Mouse (Mus musculus) midbrain, embryonic 14.5 days (tissue): ENCODE results near the gene Cdc5l. TPM values are rescaled to one million over a fixed set of nuclear protein-coding genes. Genes with fewer than 3 reads are reported as not detected.

Experiments used
- ATAC-seq: fragments of 200-750 bp; cut with Nextera tagmentation; 2 replicates; pipeline ENCODE4 v1.8.0; 2017; ENCODE audit warnings: moderate number of reproducible peaks, moderate library complexity; ENCODE audit not compliant: low FRiP score, low TSS enrichment
- DNase-seq: peaks from one replicate; pipeline ENCODE4 v3.0.0-alpha.2; 2015
- H3K27ac ChIP-seq: fragments of 300-500 bp; sonication (generic); replicated peaks from 2 replicates; pipeline ENCODE4 v1.5.1; 2014; ENCODE audit warnings: mild to moderate bottlenecking, low read depth, low read length, moderate library complexity
- H3K27me3 ChIP-seq: fragments of 300-500 bp; sonication (generic); 2 replicates; pipeline ENCODE4 v1.6.1; 2014; ENCODE audit warnings: low read length, control low read depth, mixed read lengths; ENCODE audit not compliant: control insufficient read depth, insufficient read depth
- H3K36me3 ChIP-seq: fragments of 300-500 bp; sonication (generic); 2 replicates; pipeline ENCODE4 v1.6.1; 2014; ENCODE audit warnings: low read length, control low read depth; ENCODE audit not compliant: control insufficient read depth, insufficient read depth
- H3K4me1 ChIP-seq: fragments of 300-500 bp; sonication (generic); 2 replicates; pipeline ENCODE4 v1.6.1; 2014; ENCODE audit warnings: mild to moderate bottlenecking, antibody characterized with exemption, low read length, control low read depth; ENCODE audit not compliant: control insufficient read depth, insufficient read depth
- H3K4me2 ChIP-seq: fragments of 300-500 bp; sonication (generic); 2 replicates; pipeline ENCODE4 v1.6.1; 2014; ENCODE audit warnings: mild to moderate bottlenecking, low read length, moderate library complexity
- H3K4me3 ChIP-seq: fragments of 300-500 bp; sonication (generic); replicated peaks from 2 replicates; pipeline ENCODE4 v1.5.1; 2014; ENCODE audit warnings: low read depth, low read length
- H3K9ac ChIP-seq: fragments of 300-500 bp; sonication (generic); replicated peaks from 2 replicates; pipeline ENCODE4 v1.6.1; 2014; ENCODE audit warnings: mild to moderate bottlenecking, low read length, moderate library complexity
- H3K9me3 ChIP-seq: fragments of 300-500 bp; sonication (generic); 2 replicates; pipeline ENCODE4 v1.6.1; 2016; ENCODE audit warnings: low read length, control low read depth, mixed read lengths; ENCODE audit not compliant: control insufficient read depth
- whole genome bisulfite sequencing: fragments of 180-500 bp; shearing (Covaris S2); extraction: QIAGEN DNeasy Blood & Tissue Kit; methylation state at CpG from one replicate; pipeline ENCODE4 v1.1.7; 2014; 5-methylcytosine and 5-hydroxymethylcytosine counted together
- polyA plus RNA-seq: library from polyadenylated mRNA; unstranded; fragments of >200 nt; fragmentation: Nextera tagmentation; extraction: Ambion mirVana; gene quantifications from 2 replicates; pipeline ENCODE4 v1.2.1, GENCODE M21; 2014

Gene Cdc5l
- polyA plus RNA-seq, 1 experiment from 2014 or later = 69.9 TPM

DNA sequence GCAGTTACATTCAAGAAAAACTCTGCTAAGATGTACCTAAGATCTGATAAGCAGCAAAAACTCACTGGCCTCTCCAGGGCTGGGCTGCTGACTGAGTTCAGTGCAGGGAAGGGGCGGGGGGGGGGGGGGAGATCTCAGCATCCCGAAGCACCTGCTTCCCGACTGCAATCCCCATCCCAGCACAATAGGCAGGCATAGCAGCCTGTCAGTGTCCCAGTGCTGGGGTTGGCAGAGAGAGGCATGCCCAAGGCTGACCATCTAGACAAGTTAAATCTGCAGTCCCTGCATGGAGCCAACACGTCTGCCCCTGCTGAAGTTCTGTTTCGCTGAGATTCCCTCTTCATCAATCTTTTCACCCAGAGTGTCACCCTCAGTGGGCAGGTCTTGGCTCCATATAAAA is 63.0 kb downstream of the Cdc5l start:
- WGBS = 47% methylated on average over 5 of the region's 5 CpGs
- Histone ChIP-seq H3K4me3 (no peak overlapping the region), H3K9me3 (no peaks in the 10 kb centered on the region), H3K27me3 (no peaks in the 10 kb centered on the region), H3K36me3 (no peaks in the 10 kb centered on the region), H3K4me1 (no peaks in the 10 kb centered on the region), H3K9ac (no peak overlapping the region), H3K4me2 (no peak overlapping the region), H3K27ac (no peak overlapping the region)
- peak; percentile 23 for DNase-seq
- ATAC-seq = 0 out of 2 replicates have a peak, but pooled peaks have one; percentile 21

DNA sequence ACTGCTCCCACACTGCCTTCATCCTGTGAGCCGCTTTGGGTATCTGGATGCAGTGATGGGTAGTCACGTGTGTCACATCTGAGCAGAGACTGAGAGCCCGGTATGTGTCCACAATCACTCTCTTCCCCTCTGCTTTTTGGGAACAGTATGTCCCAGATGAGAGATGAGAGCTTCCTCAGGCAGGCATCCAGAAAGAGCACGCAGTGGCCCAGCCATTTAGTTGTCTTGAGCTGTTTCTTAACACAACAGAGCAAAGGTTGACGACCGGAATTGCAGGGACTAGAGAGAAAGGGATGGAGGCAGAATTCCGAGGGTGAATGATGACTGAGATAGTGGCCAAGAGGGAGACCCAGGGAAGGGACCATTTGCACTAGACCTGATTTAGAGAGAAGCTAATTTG is 68.7 kb downstream of the Cdc5l start:
- 78% methylated on average over 7 of the region's 7 CpGs for WGBS
- Histone ChIP-seq H3K4me2 (no peak overlapping the region), H3K27me3 (no peaks in the 10 kb centered on the region), H3K9me3 (no peaks in the 10 kb centered on the region), H3K4me3 (no peak overlapping the region), H3K4me1 (no peaks in the 10 kb centered on the region), H3K9ac (no peak overlapping the region), H3K27ac (no peak overlapping the region), H3K36me3 (no peaks in the 10 kb centered on the region)
- DNase-seq (no peak), ATAC-seq (no peak)

DNA sequence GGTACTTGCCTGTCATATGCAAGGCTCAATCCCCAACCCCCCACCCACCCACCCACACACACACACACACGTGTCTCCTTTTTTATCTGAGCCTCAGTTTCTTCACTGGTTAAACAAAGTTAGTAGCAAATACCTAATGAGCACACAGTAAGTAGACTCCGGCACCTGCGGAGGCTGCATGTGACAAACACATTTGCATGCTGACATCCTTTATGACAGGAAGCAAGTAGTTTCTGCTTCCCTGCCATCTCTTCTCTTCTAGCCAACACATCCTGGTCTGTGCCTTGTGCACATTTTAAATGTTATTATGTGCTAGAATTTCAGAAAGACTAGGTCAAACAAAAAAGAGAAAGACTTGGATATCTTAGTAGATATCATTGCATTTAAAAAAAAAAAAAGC is 72.6 kb downstream of the Cdc5l start:
- Histone ChIP-seq H3K9me3 (no peaks in the 10 kb centered on the region), H3K9ac (no peak overlapping the region), H3K4me2 (no peak overlapping the region), H3K27me3 (no peaks in the 10 kb centered on the region), H3K4me3 (no peak overlapping the region), H3K27ac (no peak overlapping the region), H3K4me1 (no peaks in the 10 kb centered on the region), H3K36me3 (no peaks in the 10 kb centered on the region)
- 92% methylated on average over 3 of the region's 3 CpGs for WGBS
- ATAC-seq (no peak), DNase-seq (no peak)

DNA sequence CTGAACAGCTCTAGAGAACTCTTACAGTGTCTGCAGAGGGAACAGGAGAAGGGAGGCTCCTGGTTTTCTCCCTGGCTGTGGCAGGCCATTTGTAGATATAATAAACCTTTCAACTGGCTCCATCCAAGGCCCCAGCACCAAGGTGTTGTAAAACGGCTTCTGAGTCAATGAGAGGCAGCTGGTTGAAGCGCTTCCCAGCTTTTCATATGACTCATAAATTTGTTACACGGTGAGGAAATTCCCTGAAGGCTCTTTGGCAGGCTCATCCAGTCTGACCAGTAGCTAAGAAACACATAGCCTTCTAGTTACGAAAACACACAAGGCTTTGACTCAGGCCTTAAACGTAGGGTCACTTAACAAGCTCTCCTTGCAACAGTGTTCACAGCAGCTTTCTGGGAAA is 74.1 kb downstream of the Cdc5l start:
- Histone ChIP-seq H3K27ac (no peak overlapping the region), H3K9ac (no peak overlapping the region), H3K4me1 (no peaks in the 10 kb centered on the region), H3K9me3 (no peaks in the 10 kb centered on the region), H3K36me3 (no peaks in the 10 kb centered on the region), H3K4me3 (no peak overlapping the region), H3K4me2 (no peak overlapping the region), H3K27me3 (no peaks in the 10 kb centered on the region)
- ATAC-seq (no peak), DNase-seq (no peak)
- WGBS = 80% methylated on average over 5 of the region's 5 CpGs

DNA sequence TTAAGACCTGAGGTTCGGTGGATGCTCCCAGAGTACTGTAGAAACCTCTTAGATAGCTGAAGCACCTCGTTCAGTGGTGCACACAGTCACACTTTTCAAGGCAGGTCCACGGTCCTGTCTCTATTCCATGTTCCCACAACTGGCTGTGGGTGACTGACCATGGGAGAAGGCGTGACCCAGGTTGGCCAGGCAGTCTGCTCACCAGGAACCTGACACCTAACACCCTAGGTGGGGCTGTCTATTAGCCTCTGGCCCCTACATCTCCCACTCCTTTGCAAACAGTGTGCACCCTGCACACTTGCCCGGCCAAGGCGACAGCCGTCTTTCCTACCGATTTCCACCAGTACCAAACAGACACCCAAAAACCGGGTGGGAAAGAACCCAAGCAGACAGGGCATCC is 77.1 kb downstream of the Cdc5l start:
- no peak overlapping the region for H3K9ac ChIP-seq
- H3K4me1 ChIP-seq = no peaks in the 10 kb centered on the region
- H3K27ac ChIP-seq = no peak overlapping the region
- H3K36me3 ChIP-seq = no peaks in the 10 kb centered on the region
- DNase-seq = no peak
- no peaks in the 10 kb centered on the region for H3K27me3 ChIP-seq
- H3K4me2 ChIP-seq = no peak overlapping the region
- H3K9me3 ChIP-seq = no peaks in the 10 kb centered on the region
- H3K4me3 ChIP-seq = no peak overlapping the region
- WGBS = 80% methylated on average over 9 of the region's 9 CpGs
- ATAC-seq = no peak

DNA sequence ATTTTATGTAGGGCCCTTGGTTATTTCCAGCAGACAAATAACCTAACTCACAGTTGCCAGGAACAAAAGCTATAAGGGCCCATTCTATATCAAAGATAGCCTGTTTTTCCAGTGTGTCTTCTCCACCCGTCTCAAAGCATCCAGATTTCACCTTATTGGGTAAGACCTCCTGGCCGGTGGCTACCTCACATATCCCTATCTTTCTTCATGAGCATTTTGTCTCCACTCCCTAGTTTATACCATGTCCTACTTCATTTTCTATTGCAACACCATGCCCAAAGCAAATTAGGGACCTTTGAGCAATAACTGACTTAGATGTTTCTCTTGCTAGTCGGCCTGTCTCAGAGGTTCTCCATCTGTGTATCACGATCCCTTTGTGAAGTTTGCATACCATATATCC is 85.6 kb downstream of the Cdc5l start:
- Histone ChIP-seq H3K27me3 (no peaks in the 10 kb centered on the region), H3K9ac (no peak overlapping the region), H3K27ac (no peak overlapping the region), H3K9me3 (no peaks in the 10 kb centered on the region), H3K4me2 (no peak overlapping the region), H3K4me3 (no peak overlapping the region), H3K36me3 (no peaks in the 10 kb centered on the region), H3K4me1 (no peaks in the 10 kb centered on the region)
- 97% methylated on average over 4 of the region's 4 CpGs for WGBS
- DNase-seq (no peak), ATAC-seq (no peak)

Other genes with a start within 250 kb of the Cdc5l start
- gene Spats1, start 41.7 kb upstream of the Cdc5l start, polyA plus RNA-seq = 2.1 and 3.1 TPM in 2 replicates
- 13.6 and 14.8 TPM in 2 replicates for gene Aars2, start 73.1 kb upstream of the Cdc5l start, polyA plus RNA-seq
- 3.0 and 5.8 TPM in 2 replicates for gene Tcte1, start 89.7 kb upstream of the Cdc5l start, polyA plus RNA-seq
- gene Tmem151b, start 115.9 kb upstream of the Cdc5l start, polyA plus RNA-seq = 20.4 and 24.1 TPM in 2 replicates
- gene Nfkbie, start 122.0 kb upstream of the Cdc5l start, polyA plus RNA-seq = 4.2 and 4.9 TPM in 2 replicates
- gene Slc35b2, start 130.1 kb upstream of the Cdc5l start, polyA plus RNA-seq = 73.0 and 77.1 TPM in 2 replicates
- gene Hsp90ab1, start 139.5 kb upstream of the Cdc5l start, polyA plus RNA-seq = 1,248 and 1,388 TPM in 2 replicates
- gene Slc29a1, start 165.9 kb upstream of the Cdc5l start, polyA plus RNA-seq = 21.2 and 33.2 TPM in 2 replicates
- not detected in 2 replicates for gene Mymx, start 168.4 kb upstream of the Cdc5l start, polyA plus RNA-seq
- gene Capn11, start 225.6 kb upstream of the Cdc5l start, polyA plus RNA-seq = 0.08 and 2.4 TPM in 2 replicates